Mouse (Mus musculus) erythroblast, embryonic 14.5 days (primary cell): ENCODE results near the gene Bgn.

Experiments
- GATA1 ChIP-seq: IDR thresholded peaks from 2 replicates; pipeline ENCODE4 v1.6.1; 2012; ENCODE audit warnings: low read length, inconsistent platforms, mixed read lengths
- TAL1 ChIP-seq: IDR thresholded peaks from 3 replicates; pipeline ENCODE4 v1.6.1; 2012; ENCODE audit warnings: low read length, inconsistent platforms, mixed read lengths

- TF ChIP-seq GATA1 (no peak), TAL1 (no peak)
Observed at GRCm38 (mm10) chrX:73483484-73483810, at the start of gene Bgn.
